Mouse (Mus musculus): Measurements from ENCODE around the gene Glt8d2. TPM values are rescaled to one million over a fixed set of nuclear protein-coding genes. Genes with fewer than 3 reads are reported as not detected.
A peak's percentile ranks its signal among the peaks of the same experiment; 100 is the strongest.

Gene Glt8d2
- total RNA-seq (2021) = 1 to 10 TPM; 3.4 to 3.6 TPM

GRCm38 (mm10) chr10:82690494-82690893 lies at the start of gene Glt8d2:
Glt8d2 (minus strand) TSS chr10:82690650.
- DNase-seq (ENCODE audit: low spot score) = peak; percentile 65
- intact Hi-C loops (cut with DNase I) = no loop called here

GRCm38 (mm10) chr10:82699296-82699941 lies 9.0 kb upstream of the Glt8d2 start:
- intact Hi-C loops (cut with DNase I) = loop anchor here (2.0 to 5.0 kb wide), 2 partner anchors 63 to 67 kb away; partner anchors contain the start of gene Nfyb
- DNase-seq (ENCODE audit: low spot score) = no peak

GRCm38 (mm10) chr10:82698712-82699261 lies 8.3 kb upstream of the Glt8d2 start:
- DNase-seq (ENCODE audit: low spot score) = peak; percentile 80
- intact Hi-C loops (cut with DNase I) = loop anchor here (2.0 to 5.0 kb wide), 2 partner anchors 64 to 66 kb away; partner anchors contain the start of gene Nfyb

- intact Hi-C loops (cut with DNase I) = loop anchor here (5.0 kb wide), 1 partner anchor 65 kb away; the partner anchor contains the start of gene Nfyb
- no peak for DNase-seq (ENCODE audit: low spot score)
These were observed 7.0 kb upstream of the Glt8d2 start for GRCm38 (mm10) chr10:82697305-82697898.

- DNase-seq (ENCODE audit: low spot score) = no peak
- intact Hi-C loops (cut with DNase I) = loop anchor here (5.0 kb wide), 1 partner anchor 66 kb away; the partner anchor contains the start of gene Nfyb
These were observed 6.1 kb upstream of the Glt8d2 start for GRCm38 (mm10) chr10:82696453-82697079.

- no peak for DNase-seq (ENCODE audit: low spot score)
- intact Hi-C loops (cut with DNase I) = loop anchor here (5.0 kb wide), 1 partner anchor 66 kb away; the partner anchor contains the start of gene Nfyb
These were observed 5.5 kb upstream of the Glt8d2 start, which contains the start of gene Hcfc2 for GRCm38 (mm10) chr10:82695956-82696355. Hcfc2 (plus strand) TSS chr10:82696160.

- DNase-seq (ENCODE audit: low spot score) = peak; percentile 8
- intact Hi-C loops (cut with DNase I) = no loop called here
These were observed 704 bp downstream of the Glt8d2 start for GRCm38 (mm10) chr10:82689681-82690211.

GRCm38 (mm10) chr10:82685440-82685839 lies 5.0 kb downstream of the Glt8d2 start:
- DNase-seq (ENCODE audit: low spot score) = no peak
- intact Hi-C loops (cut with DNase I) = no loop called here

GRCm38 (mm10) chr10:82681639-82682038 lies 8.8 kb downstream of the Glt8d2 start:
- intact Hi-C loops (cut with DNase I) = no loop called here
- no peak for DNase-seq (ENCODE audit: low spot score)

- intact Hi-C loops (cut with DNase I) = no loop called here
- no peak for DNase-seq (ENCODE audit: low spot score)
These were observed 9.7 kb downstream of the Glt8d2 start for GRCm38 (mm10) chr10:82680769-82681168.

- DNase-seq (ENCODE audit: low spot score) = no peak
- intact Hi-C loops (cut with DNase I) = no loop called here
These were observed 13.5 kb downstream of the Glt8d2 start for GRCm38 (mm10) chr10:82676949-82677348.

GRCm38 (mm10) chr10:82670205-82670604 lies 20.2 kb downstream of the Glt8d2 start:
- intact Hi-C loops (cut with DNase I) = no loop called here
- no peak for DNase-seq (ENCODE audit: low spot score)

GRCm38 (mm10) chr10:82666436-82667234 lies 23.8 kb downstream of the Glt8d2 start:
- peak; percentile 66 for DNase-seq (ENCODE audit: low spot score)
- intact Hi-C loops (cut with DNase I) = loop anchor here (5.0 kb wide), 4 partner anchors 36 to 236 kb away; partner anchors contain the start of gene Nfyb

GRCm38 (mm10) chr10:82665951-82666350 lies 24.5 kb downstream of the Glt8d2 start:
- intact Hi-C loops (cut with DNase I) = loop anchor here (5.0 kb wide), 4 partner anchors 36 to 236 kb away; partner anchors contain the start of gene Nfyb
- no peak for DNase-seq (ENCODE audit: low spot score)

GRCm38 (mm10) chr10:82663289-82663688 lies 27.2 kb downstream of the Glt8d2 start:
- no peak for DNase-seq (ENCODE audit: low spot score)
- intact Hi-C loops (cut with DNase I) = no loop called here

GRCm38 (mm10) chr10:82662267-82662990 lies 28.0 kb downstream of the Glt8d2 start:
- no peak for DNase-seq (ENCODE audit: low spot score)
- intact Hi-C loops (cut with DNase I) = no loop called here

- no peak for DNase-seq (ENCODE audit: low spot score)
- intact Hi-C loops (cut with DNase I) = no loop called here
These were observed 28.6 kb downstream of the Glt8d2 start for GRCm38 (mm10) chr10:82661820-82662219.

- no peak for DNase-seq (ENCODE audit: low spot score)
- intact Hi-C loops (cut with DNase I) = no loop called here
These were observed 35.9 kb downstream of the Glt8d2 start for GRCm38 (mm10) chr10:82654581-82654980.

GRCm38 (mm10) chr10:82652625-82653024 lies 37.8 kb downstream of the Glt8d2 start:
- DNase-seq (ENCODE audit: low spot score) = no peak
- intact Hi-C loops (cut with DNase I) = no loop called here

Measured in heart, postnatal 25 days (tissue).